Mouse (Mus musculus) G1E (cell line): ENCODE measurements around the gene Retreg1.

Experiments used
- CTCF ChIP-seq: IDR thresholded peaks from 2 replicates; pipeline ENCODE4 v1.5.1; 2012; ENCODE audit warnings: low read depth, low read length, inconsistent platforms, mixed read lengths
- GATA1 ChIP-seq: IDR thresholded peaks from 2 replicates; pipeline ENCODE4 v1.6.1; 2012; ENCODE audit warnings: borderline replicate concordance, low read length, inconsistent platforms, mixed read lengths
- GATA2 ChIP-seq: IDR thresholded peaks from 2 replicates; pipeline ENCODE4 v1.6.1; 2012; ENCODE audit warnings: low read depth, low read length, inconsistent platforms, borderline replicate concordance
- TAL1 ChIP-seq: conservative IDR thresholded peaks from 2 replicates; pipeline ENCODE4 v1.6.1; 2012; ENCODE audit warnings: low read depth, low read length, inconsistent platforms, mixed read lengths

- TF ChIP-seq GATA1: no peak
- no peak for TF ChIP-seq CTCF
- TF ChIP-seq TAL1: no peak
- TF ChIP-seq GATA2: no peak
These were observed 75.7 kb downstream of the Retreg1 start for GRCm38 (mm10) chr15:25918641-25919040.
